Mouse (Mus musculus): ENCODE measurements around the gene Ccpg1os. TPM values are rescaled to one million over a fixed set of nuclear protein-coding genes. Genes with fewer than 3 reads are reported as not detected.

The Ccpg1os gene
- polyA plus RNA-seq, 1 experiment, result 18.3 TPM

DNA sequence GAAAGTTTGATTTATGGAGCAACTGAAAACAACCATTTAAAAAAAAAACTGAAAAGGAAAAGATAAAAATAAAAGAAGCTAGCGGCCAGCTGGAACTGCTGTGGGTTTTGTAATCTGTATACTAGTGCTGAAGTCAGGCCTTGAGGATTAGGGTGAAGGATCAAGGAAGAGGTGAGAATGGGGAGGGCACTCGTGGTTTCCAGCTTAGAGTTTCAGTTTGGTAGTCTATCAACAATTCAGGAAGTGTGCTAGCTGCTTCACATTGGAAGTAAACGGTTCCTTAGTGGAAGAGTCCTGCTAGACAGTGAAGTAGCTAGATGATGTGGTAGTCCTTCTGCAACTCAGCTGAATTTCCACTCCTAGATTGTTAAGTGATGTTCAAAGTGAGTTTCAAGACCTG, 23.2 kb upstream of the Ccpg1os start:
- Histone ChIP-seq H3K27ac (ENCODE audit: insufficient read depth, low read length) (no peak overlapping the region), H3K4me3 (ENCODE audit: insufficient read depth, low read length) (no peak overlapping the region), H3K4me1 (ENCODE audit: control insufficient read depth, insufficient read depth, low read length) (no peaks in the 10 kb centered on the region)
- no peak for TF ChIP-seq POLR2A (IDR thresholded peaks at IDR 0.05; ENCODE audit: extremely low read depth, insufficient read depth, low read length)
- TF ChIP-seq CTCF (IDR thresholded peaks at IDR 0.05; ENCODE audit: extremely low read depth, insufficient read depth, low read length), result no peak

DNA sequence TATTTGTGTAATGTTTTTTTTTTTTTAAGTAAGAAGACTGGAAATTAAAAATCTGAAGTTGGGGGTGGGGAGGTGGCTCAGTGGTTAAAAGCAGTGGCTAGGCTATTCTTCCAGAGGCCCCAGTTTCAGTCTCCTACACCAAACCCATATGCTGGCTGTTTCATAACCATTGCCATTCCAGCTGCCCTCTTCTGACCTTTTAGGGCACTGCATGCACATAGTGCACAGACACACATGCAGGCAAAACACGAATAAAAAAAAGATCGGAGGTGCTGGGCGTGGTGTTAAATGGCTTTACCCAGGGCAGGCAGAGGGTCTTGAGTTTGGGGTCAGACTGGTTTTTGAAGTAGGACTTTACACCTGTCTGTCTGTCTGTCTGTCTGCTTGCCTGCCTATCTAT, 21.0 kb upstream of the Ccpg1os start:
- H3K27ac ChIP-seq (ENCODE audit: insufficient read depth, low read length), result no peak overlapping the region
- no peak for TF ChIP-seq POLR2A (IDR thresholded peaks at IDR 0.05; ENCODE audit: extremely low read depth, insufficient read depth, low read length)
- TF ChIP-seq CTCF (IDR thresholded peaks at IDR 0.05; ENCODE audit: extremely low read depth, insufficient read depth, low read length), result no peak
- H3K4me1 ChIP-seq (ENCODE audit: control insufficient read depth, insufficient read depth, low read length), result no peaks in the 10 kb centered on the region
- H3K4me3 ChIP-seq (ENCODE audit: insufficient read depth, low read length), result no peak overlapping the region

DNA sequence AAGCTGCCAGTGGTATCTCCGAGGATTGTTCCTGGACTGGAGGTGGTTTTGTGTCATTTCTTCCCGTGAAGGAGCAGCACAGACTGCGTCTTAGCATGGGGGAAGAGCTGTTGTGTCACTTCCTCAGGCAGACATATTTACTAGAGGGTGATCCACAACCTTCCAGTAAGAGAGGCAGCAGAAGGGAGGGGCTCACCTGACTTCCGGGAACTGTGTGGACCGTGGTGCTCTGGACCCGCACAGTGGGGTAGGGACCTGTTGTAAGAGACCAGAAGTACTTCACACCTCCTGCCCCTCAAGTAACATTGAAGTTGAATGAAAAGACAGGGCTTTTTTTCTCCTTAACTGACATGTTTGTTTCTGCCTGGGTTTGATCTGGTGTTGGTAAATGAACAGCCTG, 19.9 kb upstream of the Ccpg1os start:
- TF ChIP-seq CTCF (IDR thresholded peaks at IDR 0.05; ENCODE audit: extremely low read depth, insufficient read depth, low read length) (no peak), POLR2A (IDR thresholded peaks at IDR 0.05; ENCODE audit: extremely low read depth, insufficient read depth, low read length) (no peak)
- Histone ChIP-seq H3K4me3 (ENCODE audit: insufficient read depth, low read length) (no peak overlapping the region), H3K27ac (ENCODE audit: insufficient read depth, low read length) (no peak overlapping the region), H3K4me1 (ENCODE audit: control insufficient read depth, insufficient read depth, low read length) (no peaks in the 10 kb centered on the region)

DNA sequence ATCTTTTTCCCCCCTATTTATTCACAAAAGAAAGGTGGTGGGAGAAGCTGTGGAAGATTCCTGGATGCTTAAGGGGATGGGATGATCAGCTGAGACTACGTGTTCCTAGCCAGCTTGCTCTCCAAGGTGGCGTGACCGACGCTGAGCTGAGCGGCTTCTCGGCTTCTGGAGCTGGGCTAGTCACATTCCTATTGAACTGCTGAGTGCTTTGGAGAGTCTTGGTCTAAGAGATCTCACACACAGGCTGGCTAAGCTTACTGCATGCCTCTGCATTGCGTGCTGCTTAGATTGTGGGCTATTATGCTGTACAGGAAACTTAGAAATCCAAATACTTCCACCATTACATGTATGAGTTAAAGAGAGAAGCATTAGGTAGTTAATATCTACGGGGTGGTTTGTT, 18.9 kb upstream of the Ccpg1os start:
- Histone ChIP-seq H3K4me1 (ENCODE audit: control insufficient read depth, insufficient read depth, low read length) (no peaks in the 10 kb centered on the region), H3K4me3 (ENCODE audit: insufficient read depth, low read length) (no peak overlapping the region), H3K27ac (ENCODE audit: insufficient read depth, low read length) (no peak overlapping the region)
- no peak for TF ChIP-seq POLR2A (IDR thresholded peaks at IDR 0.05; ENCODE audit: extremely low read depth, insufficient read depth, low read length)
- no peak for TF ChIP-seq CTCF (IDR thresholded peaks at IDR 0.05; ENCODE audit: extremely low read depth, insufficient read depth, low read length)

DNA sequence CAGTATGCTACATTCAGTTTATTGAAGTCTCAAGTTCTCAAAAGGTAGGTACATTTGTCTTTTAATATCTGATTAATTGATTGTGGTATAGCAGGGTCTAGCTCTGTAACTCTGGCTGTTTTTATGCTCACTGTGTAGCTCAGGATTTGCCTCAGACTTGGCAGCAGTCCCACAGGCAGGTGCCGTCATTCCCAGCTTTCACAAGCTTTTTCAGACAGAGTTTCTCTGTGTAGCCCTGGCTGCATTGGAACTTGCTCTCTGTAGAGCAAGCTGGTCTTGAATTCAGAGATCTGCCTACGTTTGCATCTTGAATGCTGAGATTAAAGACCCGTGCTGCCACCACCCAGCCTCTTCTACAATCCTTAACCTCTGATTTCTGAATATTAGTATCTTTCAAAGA, 17.0 kb upstream of the Ccpg1os start:
- no peak for TF ChIP-seq POLR2A (IDR thresholded peaks at IDR 0.05; ENCODE audit: extremely low read depth, insufficient read depth, low read length)
- no peak for TF ChIP-seq CTCF (IDR thresholded peaks at IDR 0.05; ENCODE audit: extremely low read depth, insufficient read depth, low read length)
- H3K4me1 ChIP-seq (ENCODE audit: control insufficient read depth, insufficient read depth, low read length), result no peaks in the 10 kb centered on the region
- no peak overlapping the region for H3K27ac ChIP-seq (ENCODE audit: insufficient read depth, low read length)
- H3K4me3 ChIP-seq (ENCODE audit: insufficient read depth, low read length), result no peak overlapping the region

DNA sequence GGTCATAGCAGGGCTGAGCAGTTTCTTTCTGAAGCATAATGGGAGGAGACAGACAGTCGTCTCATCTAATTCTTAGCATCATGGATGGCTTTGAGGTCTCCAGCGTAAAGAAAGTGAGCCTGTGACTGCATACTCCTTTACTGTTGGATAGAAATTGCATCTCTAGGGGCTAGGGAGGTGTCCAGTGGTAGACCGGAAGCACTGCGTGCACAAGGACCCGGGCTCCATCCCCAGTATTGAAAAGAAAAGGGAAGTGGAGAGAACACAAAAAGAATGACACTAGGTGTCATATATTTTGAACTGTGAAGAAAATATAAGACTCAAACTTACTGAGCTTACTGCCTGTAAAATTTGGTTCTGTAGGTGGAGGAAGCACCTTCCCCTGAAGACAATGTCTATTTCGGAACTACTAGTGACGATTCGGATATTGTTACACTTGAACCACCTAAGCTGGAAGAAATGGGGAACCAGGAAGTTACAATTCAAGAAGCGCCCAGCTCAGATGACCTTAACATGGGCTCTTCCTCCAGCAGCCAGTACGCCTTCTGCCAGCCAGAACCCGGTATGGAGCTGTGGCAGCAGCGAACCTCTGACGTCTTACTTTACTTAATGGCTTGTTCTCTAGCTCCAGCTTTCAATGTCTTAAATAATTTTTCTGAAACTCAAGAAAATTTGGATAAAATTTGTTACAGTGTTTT, 16.3 kb upstream of the Ccpg1os start:
- TF ChIP-seq CTCF (IDR thresholded peaks at IDR 0.05; ENCODE audit: extremely low read depth, insufficient read depth, low read length), result no peak
- TF ChIP-seq POLR2A (IDR thresholded peaks at IDR 0.05; ENCODE audit: extremely low read depth, insufficient read depth, low read length), result no peak
- Histone ChIP-seq H3K4me1 (ENCODE audit: control insufficient read depth, insufficient read depth, low read length) (no peaks in the 10 kb centered on the region), H3K4me3 (ENCODE audit: insufficient read depth, low read length) (no peak overlapping the region), H3K27ac (ENCODE audit: insufficient read depth, low read length) (no peak overlapping the region)

DNA sequence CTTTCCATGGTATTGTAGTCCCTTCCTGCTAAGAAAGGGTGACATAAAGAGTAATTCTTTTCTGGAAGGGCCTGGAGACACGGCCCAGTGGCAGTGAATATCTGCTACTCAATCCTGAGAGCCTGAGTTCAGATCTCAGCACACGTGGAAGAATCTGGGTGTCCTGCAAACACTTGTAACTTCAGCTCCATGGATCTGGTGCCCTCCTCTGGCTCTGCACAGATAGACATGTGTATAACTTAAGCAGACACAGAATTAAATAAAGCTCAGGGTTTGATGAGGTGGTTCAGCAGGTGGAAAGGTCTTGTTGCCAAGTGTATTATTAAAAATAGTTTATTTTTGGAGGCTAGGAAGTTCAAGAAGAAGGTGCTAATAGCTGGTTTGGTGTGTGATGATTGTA, 15.3 kb upstream of the Ccpg1os start:
- Histone ChIP-seq H3K4me1 (ENCODE audit: control insufficient read depth, insufficient read depth, low read length) (no peaks in the 10 kb centered on the region), H3K4me3 (ENCODE audit: insufficient read depth, low read length) (no peak overlapping the region), H3K27ac (ENCODE audit: insufficient read depth, low read length) (no peak overlapping the region)
- TF ChIP-seq CTCF (IDR thresholded peaks at IDR 0.05; ENCODE audit: extremely low read depth, insufficient read depth, low read length) (no peak), POLR2A (IDR thresholded peaks at IDR 0.05; ENCODE audit: extremely low read depth, insufficient read depth, low read length) (no peak)

DNA sequence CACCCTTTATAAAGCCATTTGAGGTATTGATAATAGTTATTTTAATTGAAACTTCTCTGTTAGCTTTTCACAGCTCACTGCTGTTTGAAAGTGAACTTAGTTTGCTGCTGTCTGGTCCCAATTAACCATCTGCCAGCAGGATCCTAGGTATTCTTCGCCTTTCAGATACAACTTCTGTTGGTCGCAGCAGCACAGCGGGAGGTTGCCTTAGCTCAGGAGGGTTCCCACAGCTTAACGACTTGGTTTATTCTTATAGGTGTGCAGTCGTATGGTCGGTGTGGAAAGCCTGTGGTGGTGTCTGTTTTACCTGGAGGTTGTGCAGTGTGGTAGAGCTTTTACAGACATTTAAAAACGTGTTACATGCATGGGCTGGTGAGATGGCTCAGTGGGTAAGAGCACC, 11.6 kb upstream of the Ccpg1os start:
- TF ChIP-seq POLR2A (IDR thresholded peaks at IDR 0.05; ENCODE audit: extremely low read depth, insufficient read depth, low read length), result no peak
- no peak for TF ChIP-seq CTCF (IDR thresholded peaks at IDR 0.05; ENCODE audit: extremely low read depth, insufficient read depth, low read length)
- Histone ChIP-seq H3K4me1 (ENCODE audit: control insufficient read depth, insufficient read depth, low read length) (no peaks in the 10 kb centered on the region), H3K27ac (ENCODE audit: insufficient read depth, low read length) (no peak overlapping the region), H3K4me3 (ENCODE audit: insufficient read depth, low read length) (no peak overlapping the region)

DNA sequence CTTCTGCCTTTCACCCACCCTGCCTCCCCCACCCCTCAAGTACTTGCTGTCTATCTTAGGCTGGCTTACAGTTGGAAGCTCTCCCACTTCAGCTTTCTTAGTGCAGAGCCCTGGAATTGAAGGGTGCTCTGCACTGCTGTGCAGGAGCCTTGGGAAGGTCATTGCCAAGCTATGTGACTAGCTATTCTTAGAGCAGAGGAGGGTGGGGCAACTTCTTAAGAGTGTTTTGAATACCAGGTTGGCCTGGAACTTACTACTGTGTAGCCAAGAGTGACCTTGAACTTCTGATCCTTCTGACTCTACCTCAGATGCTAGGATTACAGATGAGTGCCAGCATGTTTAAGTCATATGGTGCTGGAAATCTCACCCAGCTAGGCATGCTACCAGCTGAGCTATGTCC, 11.0 kb upstream of the Ccpg1os start:
- H3K4me1 ChIP-seq (ENCODE audit: control insufficient read depth, insufficient read depth, low read length), result no peaks in the 10 kb centered on the region
- no peak overlapping the region for H3K27ac ChIP-seq (ENCODE audit: insufficient read depth, low read length)

DNA sequence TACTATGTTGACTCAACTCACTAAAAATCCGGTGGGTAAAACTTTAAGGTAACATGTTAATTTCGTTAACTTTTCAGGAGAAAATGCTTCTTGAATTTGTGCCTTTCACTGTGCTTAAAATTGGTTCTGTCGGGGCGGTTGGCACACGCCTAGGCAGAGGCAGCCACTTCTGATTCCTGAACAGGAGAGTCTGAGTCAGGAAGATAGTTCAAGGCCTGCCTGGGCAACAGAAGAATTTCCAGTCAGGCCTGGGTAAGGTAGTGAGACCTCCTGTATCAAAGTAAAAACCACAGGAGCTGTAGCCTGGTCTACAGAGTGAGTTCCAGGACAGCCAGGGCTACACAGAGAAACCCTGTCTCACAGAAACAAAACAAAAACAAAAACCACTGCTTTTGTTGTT, 7.4 kb upstream of the Ccpg1os start:
- Histone ChIP-seq H3K27ac (ENCODE audit: insufficient read depth, low read length) (no peak overlapping the region), H3K4me3 (ENCODE audit: insufficient read depth, low read length) (no peak overlapping the region), H3K4me1 (ENCODE audit: control insufficient read depth, insufficient read depth, low read length) (peaks cover 2% of the 10 kb centered on the region; the same call in 1 of the 2 replicates)
- TF ChIP-seq POLR2A (IDR thresholded peaks at IDR 0.05; ENCODE audit: extremely low read depth, insufficient read depth, low read length) (no peak), CTCF (IDR thresholded peaks at IDR 0.05; ENCODE audit: extremely low read depth, insufficient read depth, low read length) (no peak)

More for the DNA sequence above, 11.0 kb upstream of the Ccpg1os start:
- TF ChIP-seq CTCF (IDR thresholded peaks at IDR 0.05; ENCODE audit: extremely low read depth, insufficient read depth, low read length), result no peak
- no peak for TF ChIP-seq POLR2A (IDR thresholded peaks at IDR 0.05; ENCODE audit: extremely low read depth, insufficient read depth, low read length)
- H3K4me3 ChIP-seq (ENCODE audit: insufficient read depth, low read length), result no peak overlapping the region

All from cortical plate, adult 2 months (tissue).